Mouse (Mus musculus) hindbrain, embryonic 15.5 days (tissue): ENCODE results near the gene Msh6. TPM values are rescaled to one million over a fixed set of nuclear protein-coding genes. Genes with fewer than 3 reads are reported as not detected.
"Not testable (repeated sequence)": the region's sequence is repeated elsewhere in the genome, so short reads cannot be mapped to it uniquely, and the experiment has no call there.

Experiments used
- ATAC-seq: fragments of 200-750 bp; cut with Nextera tagmentation; 2 replicates; pipeline ENCODE4 v1.8.0; 2017; ENCODE audit warnings: low read depth, moderate number of reproducible peaks, moderate TSS enrichment; ENCODE audit not compliant: low FRiP score
- H3K27ac ChIP-seq: fragments of 300-500 bp; sonication (generic); replicated peaks from 2 replicates; pipeline ENCODE4 v1.5.1; 2015; ENCODE audit warnings: mild to moderate bottlenecking, inconsistent platforms
- H3K27me3 ChIP-seq: fragments of 300-500 bp; sonication (generic); 2 replicates; pipeline ENCODE4 v1.6.1; 2015; ENCODE audit warnings: control low read depth, inconsistent platforms
- H3K36me3 ChIP-seq: fragments of 300-500 bp; sonication (generic); 2 replicates; pipeline ENCODE4 v1.6.1; 2015; ENCODE audit warnings: control low read depth, inconsistent platforms
- H3K4me1 ChIP-seq: fragments of 300-500 bp; sonication (generic); replicated peaks from 2 replicates; pipeline ENCODE4 v1.6.1; 2015; ENCODE audit warnings: control low read depth, inconsistent platforms
- H3K4me2 ChIP-seq: fragments of 300-500 bp; sonication (generic); 2 replicates; pipeline ENCODE4 v1.6.1; 2015; ENCODE audit warnings: moderate library complexity, mild to moderate bottlenecking, inconsistent platforms
- H3K4me3 ChIP-seq: fragments of 300-500 bp; sonication (generic); 2 replicates; pipeline ENCODE4 v1.5.1; 2015; ENCODE audit warnings: mild to moderate bottlenecking, inconsistent platforms
- H3K9ac ChIP-seq: fragments of 300-500 bp; sonication (generic); 2 replicates; pipeline ENCODE4 v1.6.1; 2015; ENCODE audit warnings: inconsistent platforms
- H3K9me3 ChIP-seq: fragments of 300-500 bp; sonication (generic); 2 replicates; pipeline ENCODE4 v1.6.1; 2016; ENCODE audit warnings: control low read depth, inconsistent platforms
- WGBS: fragments of 180-500 bp; shearing (Covaris S2); methylation state at CpG from one replicate; pipeline ENCODE4 v1.1.7; 2015; 5-methylcytosine and 5-hydroxymethylcytosine counted together
- polyA plus RNA-seq: library from polyadenylated mRNA; unstranded; fragments of >200 nt; fragmentation: Nextera tagmentation; extraction: Ambion mirVana; gene quantifications from 2 replicates; pipeline ENCODE4 v1.2.1, GENCODE M21; 2015

The Msh6 gene
- polyA plus RNA-seq, 1 experiment from 2014 or later = 31.8 TPM

DNA sequence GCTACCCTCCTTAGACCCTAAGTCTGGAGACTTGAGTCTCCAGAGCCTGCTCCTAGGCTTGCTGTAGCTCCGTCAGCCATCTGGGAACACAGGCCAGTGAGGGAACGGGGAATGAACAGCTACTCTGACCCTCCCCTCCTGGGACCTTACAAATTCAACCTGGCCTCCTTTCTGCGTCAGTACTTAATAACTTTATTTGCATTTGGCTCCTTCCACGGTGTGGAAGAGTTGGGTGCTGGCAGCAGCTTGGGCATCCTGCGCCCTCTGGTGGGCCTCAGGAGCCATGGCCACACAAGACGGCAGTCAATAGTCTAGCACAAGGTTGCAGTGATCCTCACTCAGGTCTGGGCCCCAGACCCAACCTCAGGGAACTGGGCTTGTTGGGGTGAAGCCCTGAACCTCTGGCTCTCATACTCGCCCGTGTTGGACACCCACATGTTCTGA is 6.4 kb upstream of the Msh6 start:
- H3K9me3 ChIP-seq, H3K27me3 ChIP-seq, H3K4me1 ChIP-seq, H3K27ac ChIP-seq, H3K4me3 ChIP-seq, H3K36me3 ChIP-seq, H3K9ac ChIP-seq, H3K4me2 ChIP-seq: not testable (repeated sequence)
- 30% methylated on average over 7 of the region's 8 CpGs for WGBS
- peak; percentile 63; the same call in 1 of the 2 replicates for ATAC-seq

DNA sequence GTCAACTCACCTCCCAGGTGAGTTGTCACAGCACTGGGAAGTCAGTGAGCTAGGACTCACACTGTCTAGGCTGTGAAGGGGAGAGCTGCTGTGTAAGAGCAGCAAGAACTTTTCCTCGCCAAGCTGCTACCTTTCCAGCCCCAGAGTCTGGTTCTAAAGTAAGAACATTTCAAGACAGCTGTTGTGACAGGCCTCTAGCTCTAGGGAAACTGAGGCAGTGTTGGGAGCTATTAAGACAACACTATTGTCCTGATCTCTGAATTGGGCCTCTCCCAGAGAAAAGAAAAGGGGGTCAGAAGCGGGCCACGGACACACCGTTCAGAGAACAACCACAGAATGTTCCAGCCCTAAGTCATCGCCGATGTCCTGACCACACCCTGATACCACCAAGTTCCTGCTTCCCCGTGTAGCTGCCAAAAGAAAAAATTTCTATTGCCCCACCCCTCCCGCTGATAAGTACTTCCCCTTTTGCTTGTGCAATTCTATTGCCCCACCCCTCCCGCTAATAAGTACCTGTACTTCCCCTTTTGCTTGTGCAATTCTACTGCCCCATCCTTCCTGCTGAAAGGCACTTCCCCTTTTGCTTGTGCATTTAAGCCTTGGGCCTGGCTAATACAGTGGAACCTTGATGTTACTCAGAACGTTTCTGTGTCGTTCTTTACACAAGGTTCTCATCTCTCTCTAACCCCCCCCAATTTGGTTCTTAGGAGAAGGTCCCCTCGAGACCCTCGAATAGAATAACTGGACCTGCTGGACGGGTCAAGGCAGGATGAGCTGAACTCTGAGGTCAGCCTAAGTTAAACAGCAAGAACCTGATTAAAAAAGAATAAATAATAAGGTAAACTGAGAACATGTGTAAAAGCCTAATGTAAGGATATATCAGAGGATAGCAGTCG is 2.9 kb upstream of the Msh6 start:
- 90% methylated on average over 15 of the region's 15 CpGs for WGBS
- ATAC-seq, H3K27me3 ChIP-seq, H3K9me3 ChIP-seq, H3K4me2 ChIP-seq, H3K9ac ChIP-seq, H3K36me3 ChIP-seq, H3K27ac ChIP-seq, H3K4me3 ChIP-seq: not testable (repeated sequence)
- H3K4me1 ChIP-seq = peaks cover 18% of the 10 kb centered on the region

DNA sequence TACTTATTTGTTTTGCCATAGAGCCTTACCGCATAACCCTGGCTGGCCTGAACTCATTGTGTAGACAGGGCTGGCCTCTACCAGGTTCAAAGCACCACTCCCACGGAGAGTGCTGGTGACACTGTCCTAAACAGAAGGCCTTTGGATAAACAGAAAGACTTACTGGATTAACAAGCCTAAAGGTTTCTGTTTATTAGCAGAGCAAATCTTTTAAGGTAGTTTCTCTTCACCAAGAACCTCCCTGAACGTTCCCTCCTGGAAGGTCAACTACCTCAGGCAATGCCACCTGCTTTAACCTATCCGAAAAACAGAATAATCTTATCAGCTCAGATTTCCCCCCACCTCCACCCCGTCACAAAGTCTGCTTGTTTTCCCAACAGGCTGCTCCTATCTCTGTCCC is 2.0 kb upstream of the Msh6 start:
- Histone ChIP-seq H3K4me2 (no peak overlapping the region), H3K9ac (no peak overlapping the region), H3K4me1 (peaks cover 18% of the 10 kb centered on the region), H3K4me3 (no peak overlapping the region), H3K36me3 (no peaks in the 10 kb centered on the region), H3K27ac (no peak overlapping the region), H3K9me3 (no peaks in the 10 kb centered on the region), H3K27me3 (no peaks in the 10 kb centered on the region)
- no peak for ATAC-seq
- 83% methylated on average over 5 of the region's 5 CpGs for WGBS

DNA sequence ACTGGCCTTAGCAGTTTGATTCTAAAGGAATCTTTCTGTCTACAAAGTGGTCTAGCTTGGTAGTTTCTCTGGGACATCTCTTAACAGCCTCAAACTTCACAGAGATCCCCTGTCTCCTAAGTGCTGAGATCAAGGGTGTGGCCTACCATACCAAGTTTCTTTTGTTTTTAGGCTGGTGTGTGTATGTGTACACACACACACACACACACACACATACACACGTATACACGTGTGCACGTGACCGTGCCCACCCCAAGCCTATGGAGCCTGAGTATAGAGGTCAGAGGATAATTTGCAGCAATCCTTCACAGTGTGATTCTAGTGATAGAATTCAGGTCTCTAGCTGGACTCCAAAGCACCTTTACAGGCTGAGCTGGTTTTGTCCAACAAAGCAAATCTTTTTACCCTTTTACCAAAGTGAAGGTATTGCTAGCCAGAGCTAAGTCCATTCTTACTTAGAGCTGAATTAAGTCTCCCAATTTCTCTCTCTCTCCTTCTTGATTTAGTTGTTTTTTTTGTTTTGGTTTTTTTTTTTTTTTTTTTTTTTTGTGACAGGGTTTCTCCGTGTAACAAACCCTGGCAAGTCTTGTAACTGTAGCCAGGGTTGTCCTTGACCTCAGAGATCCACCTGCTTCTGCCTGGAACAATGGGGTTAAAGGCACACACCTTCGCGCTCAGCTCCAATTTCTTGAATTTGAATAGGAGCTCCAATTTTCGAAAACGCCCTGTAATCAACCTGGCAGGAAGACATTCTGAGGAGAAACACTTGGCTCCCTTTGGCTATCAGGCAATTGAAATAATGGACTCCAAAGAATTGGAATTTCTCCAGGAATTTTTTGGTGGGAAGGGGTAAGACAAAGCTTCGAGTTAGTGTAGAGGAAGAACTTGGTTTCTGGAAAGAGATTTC is 1.3 kb upstream of the Msh6 start:
- Histone ChIP-seq H3K4me1 (peaks cover 18% of the 10 kb centered on the region), H3K27me3 (no peaks in the 10 kb centered on the region), H3K9me3 (no peaks in the 10 kb centered on the region), H3K27ac (no peak overlapping the region), H3K9ac (no peak overlapping the region), H3K36me3 (no peaks in the 10 kb centered on the region), H3K4me2 (peak overlapping the region; percentile 87; the same call in 1 of the 2 replicates), H3K4me3 (no peak overlapping the region)
- 68% methylated on average over 10 of the region's 10 CpGs for WGBS
- ATAC-seq = no peak

DNA sequence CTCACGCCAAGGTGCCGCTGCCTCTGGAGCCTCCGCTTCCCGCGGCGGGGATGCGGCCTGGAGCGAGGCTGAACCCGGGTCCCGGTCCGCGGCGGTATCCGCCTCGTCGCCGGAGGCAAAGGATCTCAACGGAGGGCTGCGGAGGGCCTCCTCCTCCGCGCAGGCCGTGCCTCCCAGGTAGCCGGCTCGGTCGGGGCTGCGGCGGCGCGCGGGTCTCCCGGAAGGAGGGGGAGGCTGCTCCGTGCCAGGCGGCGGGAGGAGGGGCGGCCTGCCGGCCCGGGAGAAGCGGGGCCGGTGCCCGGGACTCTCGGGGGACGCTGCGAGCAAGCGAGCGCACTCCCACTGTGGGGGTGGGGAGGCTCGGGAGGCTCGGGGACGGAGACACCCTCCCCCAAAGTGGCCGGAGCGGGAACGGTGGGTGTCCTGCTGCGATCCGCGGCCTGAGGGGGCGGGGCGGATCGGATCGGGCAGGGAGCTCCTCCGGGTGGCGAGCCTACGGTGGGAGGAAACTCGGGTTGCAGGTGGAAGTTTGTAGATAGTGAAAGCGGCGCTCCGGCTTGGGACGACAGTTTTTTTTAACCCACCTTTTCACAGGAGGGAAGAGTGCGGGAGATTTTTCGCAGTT is 479 bp downstream of the Msh6 start:
- H3K4me3 ChIP-seq = peak overlapping the region; percentile 100
- H3K4me2 ChIP-seq = peak overlapping the region; percentile 87
- H3K36me3 ChIP-seq = no peaks in the 10 kb centered on the region
- ATAC-seq = peak; percentile 62
- H3K9me3 ChIP-seq = no peaks in the 10 kb centered on the region
- WGBS = under 1% methylated on average over 57 of the region's 68 CpGs
- H3K4me1 ChIP-seq = peaks cover 18% of the 10 kb centered on the region
- peak overlapping the region; percentile 89 for H3K27ac ChIP-seq
- peak overlapping the region; percentile 91 for H3K9ac ChIP-seq
- H3K27me3 ChIP-seq = no peaks in the 10 kb centered on the region

DNA sequence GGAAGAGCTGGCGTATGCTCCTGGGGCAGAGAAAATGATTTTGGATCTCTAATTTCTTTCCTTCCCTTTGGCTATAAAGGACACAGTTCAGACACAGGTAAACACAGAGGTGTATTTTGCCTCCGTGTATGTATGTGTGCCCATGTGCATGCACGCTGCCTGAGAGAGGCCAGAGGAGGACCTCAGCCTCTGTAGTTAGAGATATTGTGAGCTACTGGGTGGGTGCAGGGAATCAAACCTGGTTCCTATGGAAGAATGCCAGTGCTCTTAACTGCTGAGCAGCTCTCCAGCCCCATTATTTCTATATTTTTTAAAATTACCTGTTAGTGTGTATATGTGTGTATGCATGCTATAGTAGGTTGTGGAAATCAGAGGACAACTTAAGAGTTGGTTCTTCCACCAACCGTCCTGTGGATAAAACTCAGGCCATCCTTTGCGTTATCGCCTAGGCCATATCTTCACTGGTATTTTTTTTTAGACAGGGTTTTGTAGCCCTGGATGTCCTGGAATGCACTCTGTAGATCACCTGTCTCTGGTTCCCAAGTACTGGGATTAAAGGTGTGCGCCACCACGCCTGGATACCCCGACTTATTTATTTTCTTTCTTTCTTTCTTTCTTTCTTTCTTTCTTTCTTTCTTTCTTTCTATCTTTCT is 1.4 kb downstream of the Msh6 start:
- Histone ChIP-seq H3K9me3 (no peaks in the 10 kb centered on the region), H3K4me2 (peak overlapping the region; percentile 87), H3K4me1 (peaks cover 18% of the 10 kb centered on the region), H3K36me3 (no peaks in the 10 kb centered on the region), H3K4me3 (peak overlapping the region; percentile 100), H3K27ac (no peak overlapping the region), H3K9ac (peak overlapping the region; percentile 91), H3K27me3 (no peaks in the 10 kb centered on the region)
- 75% methylated on average over 9 of the region's 9 CpGs for WGBS
- ATAC-seq = no peak

DNA sequence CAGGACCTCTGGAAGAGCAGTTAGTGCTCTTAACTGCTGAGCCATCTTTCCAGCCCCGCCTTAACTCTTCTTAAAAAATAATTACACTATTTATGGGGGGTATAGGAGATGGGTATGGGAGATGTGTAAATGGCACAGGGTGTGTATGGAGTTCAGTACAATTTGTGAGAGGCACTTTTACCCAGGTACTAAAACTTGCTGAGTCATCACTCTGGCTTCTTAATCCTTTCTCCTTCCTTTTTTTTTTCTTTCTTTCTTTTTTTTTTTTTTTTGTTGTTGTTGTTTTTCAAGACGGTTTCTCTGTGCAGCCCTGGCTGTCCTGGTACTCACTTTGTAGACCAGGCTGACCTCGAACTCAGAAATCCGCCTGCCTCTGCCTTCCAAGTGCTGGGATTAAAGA is 2.1 kb downstream of the Msh6 start:
- H3K9ac ChIP-seq, H3K4me2 ChIP-seq, H3K9me3 ChIP-seq, H3K27ac ChIP-seq, ATAC-seq, H3K27me3 ChIP-seq, H3K4me3 ChIP-seq, H3K36me3 ChIP-seq: not testable (repeated sequence)
- H3K4me1 ChIP-seq = peaks cover 18% of the 10 kb centered on the region
- 90% methylated on average over 4 of the region's 4 CpGs for WGBS

DNA sequence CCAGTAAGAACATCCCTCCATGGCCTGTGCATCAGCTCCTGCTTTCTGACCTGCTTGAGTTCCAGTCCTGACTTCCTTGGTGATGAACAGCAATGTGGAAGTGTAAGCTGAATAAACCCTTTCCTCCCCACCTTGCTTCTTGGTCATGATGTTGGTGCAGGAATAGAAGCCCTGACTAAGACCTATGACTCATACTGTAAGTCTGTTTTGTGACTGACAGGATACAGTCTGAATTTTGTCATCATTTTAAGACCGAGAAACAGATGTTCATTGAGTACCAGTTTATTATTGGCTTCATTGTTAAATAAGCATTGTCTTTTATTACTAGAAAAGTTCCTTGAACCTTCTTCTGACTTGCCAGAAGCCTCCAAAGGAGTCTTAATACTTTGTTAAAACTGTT is 4.8 kb downstream of the Msh6 start:
- not testable (repeated sequence) for H3K4me2 ChIP-seq, H3K4me3 ChIP-seq, H3K27ac ChIP-seq, ATAC-seq, H3K27me3 ChIP-seq, H3K9me3 ChIP-seq, H3K9ac ChIP-seq
- H3K36me3 ChIP-seq = peaks cover 17% of the 10 kb centered on the region
- WGBS = 93% methylated on average over 1 of the region's 1 CpGs
- peaks cover 13% of the 10 kb centered on the region for H3K4me1 ChIP-seq

DNA sequence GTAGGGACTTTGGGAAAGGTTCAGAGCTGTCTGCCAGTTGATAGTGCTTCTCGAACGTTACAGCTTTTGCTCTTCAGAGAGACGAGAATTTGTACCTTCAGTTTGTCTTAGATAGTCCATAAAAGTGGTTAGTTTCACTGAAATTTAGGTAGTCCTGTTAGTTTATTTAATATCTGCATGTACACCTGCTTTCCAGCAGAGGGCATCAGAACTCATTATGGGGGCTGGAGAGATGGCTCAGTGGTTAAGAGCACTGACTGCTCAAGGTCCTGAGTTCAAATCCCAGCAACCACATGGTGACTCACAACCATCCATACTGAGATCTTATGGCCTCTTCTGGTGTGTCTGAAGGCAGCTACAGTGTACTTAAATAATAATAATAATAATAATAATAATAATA is 7.2 kb downstream of the Msh6 start:
- Histone ChIP-seq H3K9me3 (no peaks in the 10 kb centered on the region), H3K27me3 (no peaks in the 10 kb centered on the region), H3K27ac (no peak overlapping the region), H3K4me3 (no peak overlapping the region), H3K4me1 (no peaks in the 10 kb centered on the region), H3K4me2 (no peak overlapping the region), H3K36me3 (peaks cover 38% of the 10 kb centered on the region), H3K9ac (no peak overlapping the region)
- WGBS = 85% methylated on average over 3 of the region's 3 CpGs
- no peak for ATAC-seq

DNA sequence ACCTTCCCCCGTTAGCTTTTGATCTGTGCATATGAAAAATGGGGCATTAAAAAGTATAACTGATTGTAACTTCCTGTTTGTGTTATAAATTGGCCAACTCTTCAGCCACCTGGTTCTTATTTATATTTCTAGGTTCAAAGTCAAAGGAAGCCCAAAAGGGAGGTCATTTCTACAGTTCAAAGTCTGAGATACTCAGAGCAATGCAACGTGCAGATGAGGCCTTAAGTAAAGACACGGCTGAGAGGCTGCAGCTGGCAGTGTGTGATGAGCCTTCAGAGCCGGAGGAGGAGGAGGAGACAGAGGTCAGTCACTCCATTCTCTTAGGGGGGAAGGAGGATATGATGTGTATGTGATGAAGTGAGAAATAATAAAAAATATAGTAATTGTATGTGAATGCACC is 8.5 kb downstream of the Msh6 start:
- Histone ChIP-seq H3K36me3 (peaks cover 48% of the 10 kb centered on the region), H3K4me2 (no peak overlapping the region), H3K27me3 (no peaks in the 10 kb centered on the region), H3K4me3 (no peak overlapping the region), H3K27ac (no peak overlapping the region), H3K9ac (no peak overlapping the region), H3K4me1 (no peaks in the 10 kb centered on the region), H3K9me3 (no peaks in the 10 kb centered on the region)
- no peak for ATAC-seq
- WGBS = 75% methylated on average over 4 of the region's 4 CpGs

DNA sequence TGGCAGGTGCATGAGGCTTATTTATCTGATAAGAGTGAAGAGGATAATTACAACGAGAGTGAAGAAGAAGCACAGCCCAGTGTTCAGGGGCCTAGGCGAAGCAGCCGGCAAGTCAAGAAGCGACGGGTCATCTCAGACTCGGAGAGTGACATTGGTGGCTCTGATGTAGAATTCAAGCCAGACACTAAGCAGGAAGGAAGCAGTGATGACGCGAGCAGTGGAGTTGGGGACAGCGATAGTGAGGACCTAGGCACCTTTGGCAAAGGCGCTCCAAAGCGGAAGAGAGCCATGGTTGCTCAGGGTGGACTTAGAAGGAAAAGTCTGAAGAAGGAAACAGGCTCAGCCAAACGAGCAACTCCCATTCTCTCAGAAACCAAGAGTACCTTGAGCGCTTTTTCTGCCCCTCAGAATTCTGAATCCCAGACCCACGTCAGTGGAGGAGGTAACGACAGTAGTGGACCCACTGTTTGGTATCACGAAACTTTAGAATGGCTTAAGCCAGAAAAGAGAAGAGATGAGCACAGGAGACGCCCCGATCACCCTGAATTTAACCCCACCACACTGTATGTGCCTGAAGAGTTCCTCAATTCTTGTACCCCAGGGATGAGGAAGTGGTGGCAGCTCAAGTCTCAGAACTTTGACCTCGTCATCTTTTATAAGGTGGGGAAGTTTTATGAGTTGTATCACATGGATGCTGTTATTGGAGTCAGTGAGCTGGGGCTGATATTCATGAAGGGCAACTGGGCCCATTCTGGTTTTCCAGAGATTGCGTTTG is 9.8 kb downstream of the Msh6 start:
- Histone ChIP-seq H3K4me2 (no peak overlapping the region), H3K27me3 (no peaks in the 10 kb centered on the region), H3K4me3 (no peak overlapping the region), H3K27ac (no peak overlapping the region), H3K36me3 (peaks cover 60% of the 10 kb centered on the region), H3K9ac (no peak overlapping the region), H3K9me3 (no peaks in the 10 kb centered on the region), H3K4me1 (no peaks in the 10 kb centered on the region)
- no peak for ATAC-seq
- 93% methylated on average over 20 of the region's 20 CpGs for WGBS
